Mouse (Mus musculus): ENCODE results near the gene Col5a1.

GRCm38 (mm10) chr2:27981066-27981465, 94.8 kb downstream of the Col5a1 start:
- TF ChIP-seq CTCF (conservative IDR thresholded peaks at IDR 0.05; ENCODE audit: low read length) (no peak), POU5F1 (IDR thresholded peaks at IDR 0.05; ENCODE audit: borderline replicate concordance, low read length) (no peak), NANOG (IDR thresholded peaks at IDR 0.05; ENCODE audit: borderline replicate concordance, low read length) (no peak)
